Mouse (Mus musculus) spleen, adult 10 weeks (tissue): ENCODE measurements around the gene Dnttip1. TPM values are rescaled to one million over a fixed set of nuclear protein-coding genes. Genes with fewer than 3 reads are reported as not detected.

Experiments used
- polyA plus RNA-seq: library from polyadenylated mRNA; stranded (reverse); fragments of 350-450 nt; fragmentation: Illumina TruSeq; extraction: RNeasy Lipid Tissue Mini Kit (QIAGEN cat#74804); gene quantifications from one replicate; pipeline ENCODE4 v1.2.3, GENCODE M21; 2015; ENCODE audit warnings: low replicate concordance; ENCODE audit not compliant: insufficient read depth

The Dnttip1 gene
- 16.4 TPM for polyA plus RNA-seq

DNA sequence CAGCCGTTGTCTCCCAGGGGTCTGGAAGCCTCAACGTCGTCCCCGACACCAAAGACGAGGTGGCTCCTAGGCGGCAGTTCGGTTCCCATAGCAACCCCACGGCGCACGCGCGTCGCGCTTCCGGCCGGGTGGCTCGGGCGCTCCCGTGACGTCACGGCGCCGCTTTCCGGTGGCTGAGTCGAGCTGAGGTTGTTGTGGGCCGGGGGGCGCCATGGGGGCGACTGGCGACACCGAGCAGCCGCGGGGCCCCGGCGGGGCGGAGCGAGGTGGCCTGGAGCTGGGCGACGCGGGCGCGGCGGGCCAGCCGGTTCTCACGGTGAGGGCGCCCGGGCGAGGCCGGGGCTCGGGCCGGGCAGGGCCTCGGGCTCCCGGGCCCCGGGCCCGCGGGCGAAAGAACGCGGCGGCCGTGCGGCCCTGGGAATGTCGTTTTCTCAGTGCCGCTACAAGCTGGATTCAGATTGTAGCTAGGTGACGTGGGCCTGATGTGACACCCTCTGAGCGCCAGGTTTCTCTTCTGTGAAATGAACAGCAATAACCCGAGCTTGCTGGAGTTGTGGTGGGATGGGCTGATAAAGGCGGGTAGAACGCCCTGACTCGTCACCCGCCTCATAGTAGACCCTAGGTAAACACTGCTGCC lies at the start of gene Dnttip1, which contains the start of gene Wfdc3:
Gene Dnttip1, plus strand, starts transcription at position 141 of the 637 bp plus-strand sequence.
Gene Wfdc3, minus strand, starts transcription at position 89 of the 637 bp plus-strand sequence.

DNA sequence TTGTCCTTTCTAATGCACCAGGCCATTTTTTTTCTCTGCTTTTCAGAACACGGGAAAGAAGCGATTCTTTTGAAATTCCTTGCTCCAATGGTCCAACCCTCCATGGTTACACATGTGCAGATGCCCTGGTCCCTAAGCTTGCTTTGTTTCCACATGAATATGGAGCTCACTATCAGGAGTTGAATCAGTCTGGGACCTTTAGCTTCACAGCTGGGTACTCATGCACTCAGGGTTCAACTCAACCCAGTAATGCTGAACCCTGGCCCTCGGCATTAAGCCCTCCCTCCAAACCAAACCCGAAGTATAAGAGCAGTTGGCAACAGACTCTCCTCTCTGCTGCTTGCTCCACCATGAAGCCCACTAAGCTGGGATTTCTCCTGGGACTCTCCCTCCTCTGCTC lies 47.6 kb upstream of the Dnttip1 start, which contains the start of gene Spint4:
Gene Spint4, plus strand, starts transcription at position 301 of the 400 bp plus-strand sequence.

DNA sequence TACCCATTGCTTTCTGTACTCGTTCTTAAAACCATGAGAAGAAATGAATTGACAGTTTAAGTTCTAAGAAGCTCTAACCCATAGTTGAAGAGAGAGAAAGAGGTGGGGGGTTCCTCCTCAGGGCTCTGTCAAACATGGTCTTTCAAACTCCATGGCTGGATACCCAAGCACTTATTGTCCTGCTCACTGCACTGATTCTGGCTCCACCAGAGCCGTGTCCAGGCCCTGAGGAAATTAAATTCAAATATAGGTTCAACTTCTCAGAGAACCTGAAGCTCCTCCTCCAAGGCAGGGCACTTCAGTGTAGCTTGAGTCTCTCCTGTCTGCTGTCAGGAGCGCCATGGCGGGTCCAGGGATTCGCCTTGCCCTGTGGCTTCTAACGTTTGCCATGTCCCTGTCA lies 30.8 kb upstream of the Dnttip1 start, which contains the start of gene Spint5:
Gene Spint5, plus strand, starts transcription at position 301 of the 400 bp plus-strand sequence.

DNA sequence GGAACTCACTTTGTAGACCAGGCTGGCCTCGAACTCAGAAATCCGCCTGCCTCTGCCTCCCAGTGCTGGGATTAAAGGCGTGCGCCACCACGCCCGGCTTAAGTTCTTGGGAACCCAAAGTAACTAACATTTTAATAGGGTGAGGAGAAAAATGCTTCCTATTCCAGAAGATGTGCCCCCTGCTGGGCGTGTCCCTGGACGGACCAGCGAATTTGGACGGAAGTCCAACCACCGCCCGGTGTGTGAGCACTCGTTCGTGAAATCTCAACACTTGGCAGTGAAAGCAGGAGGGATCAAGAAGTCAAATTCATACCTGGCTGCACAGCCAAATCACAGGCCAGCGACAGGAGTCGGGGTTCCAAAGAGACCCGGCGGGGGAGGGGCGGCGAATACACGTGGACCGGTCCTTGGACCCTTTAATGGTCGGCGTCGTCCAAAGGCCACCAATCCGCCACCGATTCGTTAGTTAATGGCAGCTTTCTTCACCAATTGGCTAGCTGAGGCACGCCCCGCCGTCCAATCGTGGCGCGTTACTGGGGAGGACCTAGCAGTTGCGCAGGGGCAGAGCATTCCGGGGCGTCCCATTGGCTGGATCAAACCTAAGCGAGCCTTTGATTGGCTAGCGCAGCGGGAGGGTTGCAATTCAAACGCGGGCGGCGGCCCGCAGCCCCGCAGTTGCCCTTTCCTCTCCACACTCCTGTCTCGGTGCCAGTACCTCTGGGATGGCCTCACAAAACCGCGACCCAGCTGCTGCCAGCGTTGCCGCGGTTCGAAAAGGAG lies 23.7 kb downstream of the Dnttip1 start, which contains the start of gene Ube2c:
Gene Ube2c, plus strand, starts transcription at position 641 of the 780 bp plus-strand sequence.

DNA sequence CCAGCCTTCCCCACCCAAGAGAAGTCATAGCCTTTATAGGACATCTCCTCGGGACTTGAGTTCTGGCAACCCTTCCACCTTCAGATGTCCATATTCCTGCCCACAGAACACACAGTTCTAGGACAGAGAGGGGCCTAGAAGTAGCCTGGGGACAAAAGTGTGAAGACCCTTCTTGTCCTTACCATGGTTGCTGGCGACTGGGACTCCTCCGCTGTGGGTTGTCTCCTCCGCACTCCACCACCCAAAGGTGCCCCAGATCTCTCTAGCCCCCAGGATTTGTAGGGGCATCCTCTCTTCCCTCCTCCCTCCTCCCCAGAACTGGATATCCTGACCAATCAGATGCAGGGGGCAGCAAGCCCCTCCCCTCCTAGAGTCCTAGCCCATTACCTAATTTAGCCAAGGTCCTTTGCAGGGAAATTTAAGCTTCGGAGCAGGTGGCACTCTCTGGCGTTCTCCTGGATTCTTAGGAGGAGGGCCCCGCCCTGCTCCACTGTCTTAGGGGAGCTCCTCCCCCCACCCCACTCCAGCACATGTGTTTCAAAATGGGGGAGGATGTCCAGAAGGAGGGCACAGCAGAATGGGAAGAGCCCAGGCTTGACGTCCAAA lies 33.8 kb downstream of the Dnttip1 start, which contains the start of gene Tnnc2:
Gene Tnnc2, minus strand, starts transcription at position 487 of the 606 bp plus-strand sequence.

DNA sequence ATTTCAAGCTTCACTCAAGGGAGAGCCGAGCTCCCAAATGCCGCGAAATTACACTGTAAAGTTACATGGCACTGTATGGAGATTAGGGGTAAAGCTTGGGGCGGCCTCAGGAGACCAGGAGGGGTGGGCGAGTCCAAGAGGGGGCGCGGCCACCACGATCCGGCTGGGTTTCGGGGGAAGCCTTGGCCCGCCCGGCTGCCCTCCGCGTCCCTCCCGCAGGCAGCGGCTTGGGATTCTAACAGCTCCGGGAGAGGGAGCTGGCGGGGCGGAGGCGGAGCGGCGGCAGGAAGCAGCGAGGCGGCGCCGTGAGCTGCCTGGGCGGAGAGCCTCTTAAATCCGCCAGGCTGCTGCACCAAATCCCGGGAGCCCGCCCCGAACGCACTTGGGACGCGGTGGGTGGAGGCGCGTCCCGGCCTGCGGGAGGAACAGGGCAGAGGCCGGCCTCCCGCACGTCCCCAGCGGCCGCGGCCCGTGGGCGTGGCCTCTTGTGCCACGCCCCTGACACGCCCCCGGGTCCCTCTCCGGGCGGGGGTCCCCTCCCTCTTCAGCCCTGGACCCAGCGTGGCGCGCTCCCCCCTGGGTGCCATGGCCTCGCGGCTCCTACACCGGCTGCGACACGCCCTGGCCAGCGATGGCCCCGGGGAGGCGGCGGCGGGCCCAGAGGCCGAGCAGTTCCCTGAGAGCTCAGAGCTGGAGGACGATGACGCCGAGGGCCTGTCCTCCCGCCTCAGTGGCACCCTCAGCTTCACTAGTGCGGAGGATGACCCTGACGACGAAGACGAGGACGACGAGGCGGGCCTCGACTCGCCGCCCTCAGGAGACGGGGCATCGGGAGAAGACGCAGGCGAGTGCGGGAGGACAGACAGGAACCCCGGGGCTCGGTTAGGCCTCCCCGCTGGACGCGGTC lies 40.0 kb downstream of the Dnttip1 start, which contains the start of gene Snx21:
Gene Snx21, plus strand, starts transcription at position 343 of the 907 bp plus-strand sequence.

DNA sequence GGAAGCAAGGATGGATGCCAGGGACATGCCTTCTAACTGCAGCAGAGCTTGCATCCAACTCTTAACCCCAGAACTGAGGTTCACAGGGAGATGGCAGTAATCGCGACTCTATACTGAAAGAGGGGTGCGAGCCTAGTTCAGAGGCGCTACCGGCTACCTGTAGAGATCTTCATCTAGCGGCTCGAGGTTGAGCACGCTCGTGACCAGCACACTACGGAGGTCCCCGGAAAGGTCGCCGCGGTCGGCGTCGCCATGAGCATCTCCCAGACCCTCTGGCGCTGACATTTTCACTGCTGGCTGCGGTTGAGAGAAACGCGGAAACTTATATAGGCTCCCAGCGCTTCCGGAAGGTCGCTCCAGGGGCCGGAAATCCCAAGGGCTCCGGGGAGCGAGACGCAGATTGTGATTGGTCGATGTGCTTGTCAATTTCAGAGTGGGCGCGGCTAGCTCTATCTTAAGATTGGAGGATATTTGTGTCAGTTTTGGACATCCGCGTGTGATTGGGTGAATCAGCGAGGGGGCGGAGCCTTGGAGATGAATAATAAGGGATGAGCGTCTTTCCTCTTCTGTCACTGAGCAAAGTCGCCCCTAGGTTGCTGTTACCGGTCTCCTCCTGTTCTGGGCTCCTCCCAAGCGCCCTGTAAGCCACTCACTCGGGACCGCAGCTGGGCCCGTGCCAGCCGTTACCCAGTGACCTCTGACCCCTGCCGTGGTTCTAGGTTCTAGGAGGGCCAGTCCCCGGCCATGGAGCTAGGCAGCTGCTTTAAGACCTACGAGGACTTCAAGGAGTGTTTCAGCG lies 58.9 kb downstream of the Dnttip1 start, which contains the start of the genes Acot8 and Zswim3:
Gene Acot8, minus strand, starts transcription at position 350 of the 799 bp plus-strand sequence.
Gene Zswim3, plus strand, starts transcription at position 566 of the 799 bp plus-strand sequence.

Other genes with a start within 250 kb of the Dnttip1 start
- 28.4 TPM for gene Pigt, start 248.5 kb upstream of the Dnttip1 start, polyA plus RNA-seq
- not detected for gene Wfdc2, start 183.6 kb upstream of the Dnttip1 start, polyA plus RNA-seq
- not detected for gene Spint3, start 172.5 kb upstream of the Dnttip1 start, polyA plus RNA-seq
- 0.44 TPM for gene Wfdc6a, start 160.5 kb upstream of the Dnttip1 start, polyA plus RNA-seq
- gene Eppin, start 152.4 kb upstream of the Dnttip1 start, polyA plus RNA-seq = not detected
- not detected for gene Wfdc6b, start 132.5 kb upstream of the Dnttip1 start, polyA plus RNA-seq
- not detected for gene Wfdc8, start 132.4 kb upstream of the Dnttip1 start, polyA plus RNA-seq
- not detected for gene Wfdc16, start 107.2 kb upstream of the Dnttip1 start, polyA plus RNA-seq
- gene Wfdc10, start 89.9 kb upstream of the Dnttip1 start, polyA plus RNA-seq = not detected
- gene Wfdc9, start 89.4 kb upstream of the Dnttip1 start, polyA plus RNA-seq = not detected
- not detected for gene Wfdc11, start 71.9 kb upstream of the Dnttip1 start, polyA plus RNA-seq
- not detected for gene Wfdc13, start 60.9 kb upstream of the Dnttip1 start, polyA plus RNA-seq
- gene Spint4, start 47.5 kb upstream of the Dnttip1 start, polyA plus RNA-seq = not detected
- not detected for gene Spint5, start 30.7 kb upstream of the Dnttip1 start, polyA plus RNA-seq
- 0.39 TPM for gene Wfdc3, start 52 bp upstream of the Dnttip1 start, polyA plus RNA-seq
- gene Ube2c, start 23.9 kb downstream of the Dnttip1 start, polyA plus RNA-seq = 44.2 TPM
- gene Tnnc2, start 34.0 kb downstream of the Dnttip1 start, polyA plus RNA-seq = not detected
- 5.2 TPM for gene Snx21, start 39.8 kb downstream of the Dnttip1 start, polyA plus RNA-seq
- 14.0 TPM for gene Acot8, start 58.9 kb downstream of the Dnttip1 start, polyA plus RNA-seq
- 5.5 TPM for gene Zswim3, start 59.1 kb downstream of the Dnttip1 start, polyA plus RNA-seq
- 4.9 TPM for gene Zswim1, start 76.7 kb downstream of the Dnttip1 start, polyA plus RNA-seq
- not detected for gene Spata25, start 82.6 kb downstream of the Dnttip1 start, polyA plus RNA-seq
- 161 TPM for gene Ctsa, start 86.9 kb downstream of the Dnttip1 start, polyA plus RNA-seq
- 0.99 TPM for gene Neurl2, start 87.5 kb downstream of the Dnttip1 start, polyA plus RNA-seq
- gene Pltp, start 111.7 kb downstream of the Dnttip1 start, polyA plus RNA-seq = 10.2 TPM
- gene Pcif1, start 133.3 kb downstream of the Dnttip1 start, polyA plus RNA-seq = 21.7 TPM
- gene Zfp335, start 165.8 kb downstream of the Dnttip1 start, polyA plus RNA-seq = 9.1 TPM
- 17.7 TPM for gene Mmp9, start 194.8 kb downstream of the Dnttip1 start, polyA plus RNA-seq
- gene Slc12a5, start 214.8 kb downstream of the Dnttip1 start, polyA plus RNA-seq = 2.0 TPM